Mouse (Mus musculus) macrophage (primary cell): ENCODE data around the gene Exoc3l. TPM values are rescaled to one million over a fixed set of nuclear protein-coding genes. Genes with fewer than 3 reads are reported as not detected.

Experiments used
- H3K27ac ChIP-seq: fragments of 350-480 bp; formaldehyde crosslinking; 2 replicates; pipeline ENCODE4 v1.9.0; 2021
- H3K36me3 ChIP-seq: fragments of 350-480 bp; formaldehyde crosslinking; 2 replicates; pipeline ENCODE4 v1.9.0; 2021; ENCODE audit errors: inconsistent target
- H3K4me3 ChIP-seq: fragments of 350-480 bp; formaldehyde crosslinking; 2 replicates; pipeline ENCODE4 v1.9.0; 2021; ENCODE audit errors: inconsistent target
- H3K79me2 ChIP-seq: fragments of 350-480 bp; formaldehyde crosslinking; 2 replicates; pipeline ENCODE4 v1.9.0; 2021; ENCODE audit errors: inconsistent target
- WGBS: methylation state at CpG from one replicate; pipeline ENCODE4 v1.1.7; 2026; ENCODE audit warnings: inconsistent platforms; ENCODE audit not compliant: missing documents; 5-methylcytosine and 5-hydroxymethylcytosine counted together
- polyA plus RNA-seq: library from polyadenylated mRNA; stranded (reverse); fragments of 250-400 nt; gene quantifications from 3 replicates; pipeline ENCODE4 v1.2.4, GENCODE M21; 2018; ENCODE audit warnings: inconsistent platforms

The Exoc3l gene
- polyA plus RNA-seq, 1 experiment from 2014 or later: not detected

DNA sequence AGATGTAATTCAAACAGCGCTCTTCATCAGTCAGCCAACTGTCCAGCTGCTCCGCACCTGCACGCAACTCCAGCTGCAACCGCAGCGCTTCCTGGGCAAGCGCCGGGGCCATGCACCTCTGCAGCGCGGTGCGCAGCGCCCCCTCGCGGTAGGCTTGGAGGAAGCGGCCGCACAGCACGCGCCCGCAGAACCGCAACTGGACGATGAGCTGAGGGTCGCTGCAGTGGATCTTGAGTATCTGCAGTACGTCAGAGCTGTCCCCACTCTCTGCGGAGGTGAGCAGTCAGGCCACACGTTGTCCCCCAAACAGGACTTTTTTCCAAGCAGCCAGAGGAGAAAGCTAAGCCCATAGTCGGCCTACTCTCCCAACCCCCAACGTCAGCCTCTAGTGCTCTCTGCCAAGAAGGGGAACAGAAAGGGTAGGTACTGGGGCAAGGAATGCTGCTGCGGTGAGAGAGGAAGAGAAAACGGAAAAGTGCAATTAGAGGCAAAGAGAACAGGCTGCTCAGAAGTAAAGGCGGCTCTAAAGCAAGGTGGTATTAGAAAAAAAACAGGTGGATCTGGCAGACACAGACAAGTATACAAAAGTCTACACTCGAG lies 36.1 kb downstream of the Exoc3l start:
- H3K79me2 ChIP-seq: peaks cover 16% of the 10 kb centered on the region; the same call in 1 of the 2 replicates
- no peak overlapping the region for H3K4me3 ChIP-seq
- H3K27ac ChIP-seq: no peak overlapping the region
- no peaks in the 10 kb centered on the region; the same call in 1 of the 2 replicates for H3K36me3 ChIP-seq
- WGBS: 3% methylated on average over 29 of the region's 30 CpGs

DNA sequence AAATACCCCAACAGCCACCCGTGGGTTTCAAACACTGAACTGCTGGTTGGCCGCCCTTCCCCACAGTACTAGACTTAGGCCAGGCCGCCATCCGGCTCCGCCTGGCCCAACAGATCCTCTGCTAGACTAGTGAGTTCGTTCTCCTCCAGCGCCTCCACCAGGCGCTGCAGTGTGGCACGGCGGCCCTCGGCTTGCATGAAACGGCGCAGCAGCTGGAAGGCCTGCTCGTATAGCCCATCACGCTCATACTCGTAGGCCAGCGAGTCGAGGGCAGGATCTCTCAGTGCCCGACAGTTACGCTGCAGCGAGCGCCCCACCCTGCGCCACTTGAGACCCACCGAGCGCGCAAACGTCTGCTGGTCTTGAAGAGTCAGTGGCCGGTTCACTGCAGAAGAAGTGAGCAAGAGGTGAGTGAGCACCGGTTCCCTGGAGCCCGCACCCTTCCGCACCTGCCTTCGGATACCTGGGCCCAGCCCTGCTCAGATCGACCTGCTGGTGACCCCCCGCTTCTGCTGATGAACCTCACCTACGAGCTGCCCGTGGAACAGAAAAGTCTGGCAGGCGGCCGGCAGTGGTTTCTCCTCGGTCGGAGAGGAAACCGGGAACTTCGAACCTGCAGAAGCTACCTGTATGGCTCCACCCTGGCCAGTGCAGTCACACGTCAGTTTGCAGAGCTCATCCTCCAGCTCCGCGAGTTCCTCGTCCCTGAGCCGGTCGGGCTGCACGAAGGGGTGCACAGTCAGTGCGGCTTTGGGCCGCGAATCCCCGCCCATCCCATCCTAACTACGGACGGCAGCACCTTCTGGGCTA lies 36.8 kb downstream of the Exoc3l start:
- 60% methylated on average over 55 of the region's 55 CpGs for WGBS
- no peak overlapping the region for H3K27ac ChIP-seq
- no peak overlapping the region for H3K4me3 ChIP-seq
- no peaks in the 10 kb centered on the region; the same call in 1 of the 2 replicates for H3K36me3 ChIP-seq
- H3K79me2 ChIP-seq: peaks cover 14% of the 10 kb centered on the region; the same call in 1 of the 2 replicates

DNA sequence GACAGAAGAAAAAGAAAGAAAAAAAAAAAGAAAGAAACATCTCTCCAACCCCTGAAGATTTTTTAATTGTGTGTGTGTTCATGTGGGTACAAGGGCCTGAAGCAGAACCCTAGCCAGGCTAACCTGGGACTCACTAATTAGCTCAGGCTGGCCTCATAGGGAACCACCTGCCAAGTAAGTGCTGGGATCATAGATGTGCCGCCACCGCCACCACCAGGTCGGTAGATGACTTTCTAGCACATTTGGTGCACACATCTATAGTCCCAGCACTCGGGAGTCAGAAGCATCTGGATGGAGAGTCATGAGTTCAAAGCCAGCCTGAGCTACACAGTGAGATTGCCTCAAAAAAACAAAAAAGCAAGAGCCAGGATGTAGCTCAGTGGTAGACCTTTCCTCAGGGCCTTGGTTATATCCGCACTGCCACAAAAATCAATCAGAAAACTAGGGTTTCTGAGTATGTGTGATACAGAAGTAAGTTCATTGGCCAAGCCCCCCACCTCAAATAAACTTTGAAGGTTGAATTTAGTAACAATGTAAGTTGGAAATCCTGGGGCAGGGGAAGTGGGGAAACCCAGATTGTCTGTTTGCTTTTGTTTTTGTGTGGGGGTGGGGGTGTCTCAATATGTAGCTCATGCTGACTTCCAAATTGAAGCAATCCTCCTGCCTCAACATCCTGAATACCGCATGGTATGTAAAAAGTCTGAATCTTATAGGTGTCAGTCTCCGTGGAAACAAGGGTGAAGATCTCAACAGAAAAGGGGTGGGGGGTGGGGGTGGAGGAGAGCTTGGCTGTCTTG lies 38.4 kb downstream of the Exoc3l start:
- no peaks in the 10 kb centered on the region; the same call in 1 of the 2 replicates for H3K36me3 ChIP-seq
- no peaks in the 10 kb centered on the region for H3K79me2 ChIP-seq
- WGBS: 84% methylated on average over 7 of the region's 7 CpGs
- no peak overlapping the region for H3K27ac ChIP-seq
- no peak overlapping the region for H3K4me3 ChIP-seq

DNA sequence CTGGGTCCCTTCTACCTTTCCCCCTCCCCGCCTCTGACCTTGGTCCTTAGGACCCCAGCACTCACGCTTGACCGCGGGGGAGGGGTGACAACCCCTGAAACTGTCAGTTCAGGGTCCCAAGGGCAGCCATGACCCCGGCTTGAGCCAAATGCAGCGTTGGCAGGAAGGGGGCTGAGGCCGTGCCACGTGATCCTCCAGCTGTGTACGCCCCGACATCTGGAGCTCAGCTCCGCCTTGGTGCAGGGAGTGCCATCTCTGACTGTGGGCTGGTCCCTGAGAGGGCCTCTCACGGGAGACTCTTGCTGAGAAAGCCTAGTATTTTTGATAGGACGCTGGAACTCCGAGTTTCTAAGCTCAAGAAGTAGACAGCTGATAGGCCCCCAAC lies 40.9 kb downstream of the Exoc3l start, which contains the start of gene B3gnt9:
Gene B3gnt9, minus strand, starts transcription at position 188 of the 385 bp plus-strand sequence.
- Histone ChIP-seq H3K27ac (no peak within 1 kb of the TSS), H3K4me3 (peak within 1 kb of the TSS; percentile 28; the same call in 1 of the 2 replicates), H3K36me3 (peaks cover 26% of the 10 kb centered on the region), H3K79me2 (no peaks in the 10 kb centered on the region)
- 9% methylated on average over 14 of the region's 14 CpGs for WGBS

DNA sequence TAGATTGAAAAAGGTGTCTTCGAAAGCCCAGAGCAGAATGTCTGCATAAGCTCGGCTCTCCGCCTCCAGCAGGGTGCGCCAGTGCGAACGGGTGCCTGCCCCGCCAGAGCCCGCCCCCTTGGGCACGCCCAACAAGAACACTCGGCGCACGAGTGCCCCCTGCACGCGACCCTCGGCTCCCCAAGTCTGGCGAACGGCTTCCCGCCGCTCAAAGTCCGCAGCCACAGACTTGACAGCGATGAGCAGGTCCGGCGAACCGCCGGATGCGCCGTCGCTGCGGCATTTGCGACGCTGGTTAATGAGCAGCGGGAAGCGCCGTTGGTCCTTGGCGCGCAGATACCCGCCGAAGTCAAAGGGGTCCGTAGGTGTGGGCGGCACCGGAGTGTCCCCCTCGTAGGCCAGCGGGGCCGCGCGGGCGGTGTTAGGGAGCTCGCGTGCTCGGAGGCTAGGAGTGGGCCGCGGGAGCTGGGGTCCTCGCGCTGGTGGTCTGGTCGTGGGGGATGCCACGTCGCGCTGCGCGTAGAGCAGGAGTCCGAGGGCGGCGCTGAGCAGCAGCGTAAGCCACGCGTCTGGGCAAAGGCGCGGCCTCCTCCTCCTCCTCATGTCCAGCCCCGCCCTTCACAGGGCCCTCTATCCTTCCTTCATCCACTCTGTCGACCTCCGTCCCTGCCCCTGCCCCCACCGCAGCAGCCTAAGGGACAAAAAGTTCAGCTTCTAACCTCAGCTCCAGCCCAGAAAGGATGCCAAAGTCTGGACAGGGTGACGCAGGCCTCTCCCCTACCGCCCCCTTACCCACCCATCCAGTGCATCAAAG lies 41.5 kb downstream of the Exoc3l start:
- H3K79me2 ChIP-seq: no peaks in the 10 kb centered on the region
- peaks cover 32% of the 10 kb centered on the region for H3K36me3 ChIP-seq
- 2% methylated on average over 74 of the region's 74 CpGs for WGBS
- peak overlapping the region; percentile 28; the same call in 1 of the 2 replicates for H3K4me3 ChIP-seq
- no peak overlapping the region for H3K27ac ChIP-seq

DNA sequence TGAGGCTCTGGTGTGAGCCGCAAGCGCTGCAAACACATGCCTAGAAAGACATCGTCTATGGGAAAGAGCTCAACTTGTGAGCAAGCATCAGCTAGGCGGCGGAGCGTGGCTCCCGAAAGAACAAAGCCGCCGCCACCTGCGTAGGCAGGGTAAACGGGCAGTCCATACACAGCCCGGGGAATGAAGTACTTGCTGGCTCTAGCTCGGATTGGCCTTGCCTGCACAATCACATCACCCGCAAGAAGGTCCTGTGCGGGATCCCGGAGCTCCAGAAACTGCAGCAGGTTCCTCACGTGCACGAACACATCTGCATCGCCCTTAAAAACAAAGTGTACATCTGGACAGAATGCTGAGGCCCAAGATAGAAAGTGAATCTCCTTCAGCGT lies 42.1 kb downstream of the Exoc3l start:
- Histone ChIP-seq H3K36me3 (peaks cover 38% of the 10 kb centered on the region), H3K4me3 (no peak overlapping the region), H3K27ac (no peak overlapping the region), H3K79me2 (no peaks in the 10 kb centered on the region)
- 62% methylated on average over 20 of the region's 20 CpGs for WGBS

DNA sequence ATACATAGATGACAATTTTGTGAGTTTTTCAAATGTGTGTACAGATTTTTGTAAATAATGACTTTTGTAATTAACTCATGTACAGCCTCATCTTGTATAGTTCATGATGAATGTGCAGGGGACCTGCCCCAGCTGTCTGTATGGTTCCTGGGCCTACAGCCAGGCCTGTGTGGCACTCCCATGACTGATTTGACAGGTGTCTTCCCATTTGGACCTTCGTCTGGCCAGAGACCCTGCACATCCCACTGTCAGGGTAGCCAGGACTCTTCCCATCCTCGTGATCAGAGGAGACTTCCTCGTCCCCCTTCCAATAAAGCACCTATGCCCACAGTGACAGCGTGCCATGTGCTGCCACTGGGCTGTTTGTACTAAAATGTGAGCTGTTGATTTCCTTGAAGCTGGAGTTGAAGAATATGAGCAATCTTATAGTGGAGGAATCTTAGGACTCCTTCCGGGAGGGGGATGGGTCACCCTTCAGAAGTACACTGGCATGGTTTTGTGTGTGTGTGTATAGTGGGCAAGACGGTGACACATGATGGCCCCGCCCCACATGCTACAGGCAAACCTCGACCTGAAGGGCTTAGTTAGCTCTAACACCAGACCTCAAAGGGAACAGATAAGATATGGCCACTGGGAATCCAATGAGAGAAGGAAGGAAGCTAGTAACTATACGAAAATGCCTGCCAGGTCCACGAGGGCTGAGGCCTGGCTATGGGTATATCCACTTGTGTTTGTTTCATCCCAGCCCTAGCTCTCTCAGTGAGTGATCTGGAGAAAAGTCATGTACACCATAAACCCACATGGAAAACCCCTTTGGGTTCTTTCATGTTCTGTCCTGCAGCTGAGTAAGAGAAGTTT lies 43.0 kb downstream of the Exoc3l start:
- no peak overlapping the region for H3K4me3 ChIP-seq
- 87% methylated on average over 10 of the region's 10 CpGs for WGBS
- H3K27ac ChIP-seq: no peak overlapping the region
- H3K36me3 ChIP-seq: peaks cover 46% of the 10 kb centered on the region
- H3K79me2 ChIP-seq: no peaks in the 10 kb centered on the region

DNA sequence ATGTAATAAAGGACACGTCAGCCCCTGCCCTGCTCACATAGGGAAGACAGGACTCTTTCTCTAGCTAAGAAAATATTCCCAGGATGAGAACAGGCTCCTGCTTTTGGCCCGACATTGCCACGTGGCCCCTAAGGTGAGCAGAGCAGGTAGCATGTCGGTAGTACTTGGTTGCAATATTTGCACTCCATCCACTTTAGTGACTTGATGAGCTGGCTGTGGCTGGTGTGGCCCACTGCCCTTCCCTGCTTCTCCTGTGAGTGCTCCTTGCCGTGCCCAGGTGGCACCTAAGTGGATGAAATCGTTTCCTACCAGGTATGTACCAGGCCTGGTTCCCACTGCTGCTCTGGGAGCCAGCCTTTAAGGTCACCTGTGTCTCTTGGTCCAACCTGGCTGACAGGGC lies 43.9 kb downstream of the Exoc3l start:
- 95% methylated on average over 6 of the region's 6 CpGs for WGBS
- no peak overlapping the region for H3K27ac ChIP-seq
- no peak overlapping the region for H3K4me3 ChIP-seq
- peaks cover 56% of the 10 kb centered on the region for H3K36me3 ChIP-seq
- H3K79me2 ChIP-seq: no peaks in the 10 kb centered on the region

DNA sequence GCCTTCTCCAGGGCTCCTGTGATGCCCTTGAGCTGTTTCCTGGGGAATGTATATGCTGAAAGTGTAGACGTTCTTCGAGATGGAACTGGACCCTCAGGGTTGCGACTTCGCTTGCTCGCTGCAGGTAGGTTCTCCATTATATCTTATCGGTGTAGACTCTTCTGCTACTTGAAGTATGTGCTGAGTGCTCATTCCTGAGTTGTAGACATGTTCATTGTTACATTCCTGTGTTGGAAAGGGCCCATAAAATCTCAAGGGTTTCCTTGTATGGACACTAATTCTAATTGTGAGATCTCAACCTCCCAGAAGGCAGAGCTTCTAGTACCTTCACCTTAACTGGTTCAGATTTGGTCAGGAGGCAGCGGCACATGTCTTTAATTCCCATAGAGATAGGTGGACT lies 54.9 kb downstream of the Exoc3l start:
- Histone ChIP-seq H3K4me3 (no peak overlapping the region), H3K79me2 (no peaks in the 10 kb centered on the region), H3K27ac (no peak overlapping the region), H3K36me3 (peaks cover 46% of the 10 kb centered on the region)
- WGBS: 97% methylated on average over 6 of the region's 7 CpGs

Other genes starting within 250 kb of the Exoc3l start
- not detected in 3 replicates for gene Ces3a, start 247.5 kb downstream of the Exoc3l start, polyA plus RNA-seq
- not detected in 3 replicates for gene Ces3b, start 212.3 kb downstream of the Exoc3l start, polyA plus RNA-seq
- not detected in 3 replicates for gene Ces4a, start 164.3 kb downstream of the Exoc3l start, polyA plus RNA-seq
- gene Cbfb, start 125.4 kb downstream of the Exoc3l start, polyA plus RNA-seq: 59.1 to 125 TPM (median 65.1 TPM) in 3 replicates
- gene D230025D16Rik, start 71.0 kb downstream of the Exoc3l start, polyA plus RNA-seq: 15.2 to 26.7 TPM (median 16.3 TPM) in 3 replicates
- 1.8 to 2.8 TPM (median 2.4 TPM) in 3 replicates for gene B3gnt9, start 40.9 kb downstream of the Exoc3l start, polyA plus RNA-seq
- 8.4 to 20.0 TPM (median 19.9 TPM) in 3 replicates for gene Tradd, start 31.5 kb downstream of the Exoc3l start, polyA plus RNA-seq
- 2.1 to 7.5 TPM (median 3.9 TPM) in 3 replicates for gene Fbxl8, start 31.5 kb downstream of the Exoc3l start, polyA plus RNA-seq
- 2.9 to 8.0 TPM (median 3.4 TPM) in 3 replicates for gene Hsf4, start 26.3 kb downstream of the Exoc3l start, polyA plus RNA-seq
- gene Nol3, start 20.0 kb downstream of the Exoc3l start, polyA plus RNA-seq: 0.16 to 0.77 TPM (median 0.73 TPM) in 3 replicates
- 0.79 to 3.9 TPM (median 1.5 TPM) in 3 replicates for gene 4931428F04Rik, start 6.2 kb downstream of the Exoc3l start, polyA plus RNA-seq
- gene E2f4, start 1.6 kb upstream of the Exoc3l start, polyA plus RNA-seq: 30.2 to 47.0 TPM (median 34.1 TPM) in 3 replicates
- gene Elmo3, start 9.5 kb upstream of the Exoc3l start, polyA plus RNA-seq: 0.29 to 0.43 TPM (median 0.33 TPM) in 3 replicates
- 0.63 to 1.4 TPM (median 0.77 TPM) in 3 replicates for gene Lrrc29, start 30.2 kb upstream of the Exoc3l start, polyA plus RNA-seq
- 19.5 to 78.9 TPM (median 58.8 TPM) in 3 replicates for gene Tmem208, start 30.3 kb upstream of the Exoc3l start, polyA plus RNA-seq
- gene Fhod1, start 51.9 kb upstream of the Exoc3l start, polyA plus RNA-seq: 5.6 to 17.0 TPM (median 9.8 TPM) in 3 replicates
- 0.36 to 0.94 TPM (median 0.36 TPM) in 3 replicates for gene Slc9a5, start 52.7 kb upstream of the Exoc3l start, polyA plus RNA-seq
- gene Plekhg4, start 77.2 kb upstream of the Exoc3l start, polyA plus RNA-seq: not detected in 3 replicates
- not detected in 3 replicates for gene Kctd19, start 117.4 kb upstream of the Exoc3l start, polyA plus RNA-seq
- gene Lrrc36, start 117.5 kb upstream of the Exoc3l start, polyA plus RNA-seq: 0.13 TPM in 1 of 3 replicates, not detected in the others
- 0.20 to 1.0 TPM (median 0.49 TPM) in 3 replicates for gene Tppp3, start 175.4 kb upstream of the Exoc3l start, polyA plus RNA-seq
- 6.8 to 10.0 TPM (median 7.3 TPM) in 3 replicates for gene Zdhhc1, start 200.8 kb upstream of the Exoc3l start, polyA plus RNA-seq
- not detected in 3 replicates for gene Hsd11b2, start 222.7 kb upstream of the Exoc3l start, polyA plus RNA-seq